Mouse (Mus musculus): ENCODE measurements around the gene Cntfr. TPM values are rescaled to one million over a fixed set of nuclear protein-coding genes. Genes with fewer than 3 reads are reported as not detected.

Cntfr gene
- polyA plus RNA-seq, 1 experiment: 1.4 TPM

DNA sequence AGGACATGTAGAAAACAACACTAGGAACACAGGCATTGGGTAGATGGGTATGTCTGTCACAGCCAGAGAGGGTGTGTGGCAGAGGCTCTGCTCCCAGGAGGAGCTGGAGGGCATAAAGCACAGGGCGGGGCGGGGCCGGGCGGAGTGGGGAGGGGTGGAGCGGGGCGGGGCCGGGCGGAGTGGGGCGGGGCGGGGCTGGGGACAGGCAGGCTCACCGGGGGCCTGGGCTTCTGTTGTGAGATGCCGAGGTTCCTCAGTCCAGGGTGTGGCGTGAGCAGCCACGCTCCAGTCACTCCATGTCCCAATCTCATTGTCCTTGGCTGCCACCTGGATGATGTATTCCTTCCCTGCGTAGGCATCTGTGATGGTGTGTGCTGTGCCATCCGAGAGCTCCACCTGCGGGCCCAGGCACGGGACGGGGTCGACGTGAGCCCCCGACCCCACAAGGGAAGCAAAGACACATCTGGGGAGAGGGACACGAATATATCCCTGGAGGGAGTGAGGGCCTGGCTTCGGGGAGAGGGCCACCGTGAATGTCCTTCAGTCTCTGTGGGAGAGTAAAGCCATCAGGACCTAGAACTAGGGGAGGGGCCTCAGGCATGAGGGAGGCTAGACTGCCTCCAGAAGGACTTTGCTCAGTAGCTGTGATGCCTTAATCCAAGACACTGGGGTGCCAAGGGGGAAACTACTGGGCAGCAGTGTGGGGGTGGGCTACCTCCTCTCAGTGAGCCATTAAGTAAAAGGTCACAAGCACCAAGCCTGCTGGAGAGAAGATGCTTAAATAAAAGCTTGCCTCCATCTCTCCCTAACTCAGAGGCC lies 38.1 kb downstream of the Cntfr start:
- 21% methylated on average over 21 of the region's 25 CpGs for WGBS
- DNase-seq (ENCODE audit: low read depth, low spot score): no peak

DNA sequence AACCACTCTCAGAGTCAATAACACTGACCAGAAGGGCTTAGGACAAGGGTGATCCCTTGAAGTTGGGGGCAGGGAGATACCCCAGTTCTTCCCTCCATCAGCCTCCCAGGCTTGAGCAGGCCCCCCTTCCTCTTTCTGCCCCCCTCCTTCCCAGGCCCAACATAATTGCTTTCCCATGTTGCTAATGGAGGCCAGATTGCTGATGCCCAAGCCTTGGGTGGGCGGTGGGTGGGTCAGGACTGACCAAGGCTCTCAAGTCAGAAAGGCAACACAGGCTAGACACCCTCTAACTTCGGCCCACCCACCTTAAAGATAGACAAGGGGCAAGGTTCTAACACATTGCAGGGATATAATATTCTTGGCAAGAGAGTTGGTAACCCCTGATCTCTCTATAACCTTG lies 41.4 kb downstream of the Cntfr start:
- no peak for DNase-seq (ENCODE audit: low read depth, low spot score)
- 79% methylated on average over 2 of the region's 2 CpGs for WGBS

DNA sequence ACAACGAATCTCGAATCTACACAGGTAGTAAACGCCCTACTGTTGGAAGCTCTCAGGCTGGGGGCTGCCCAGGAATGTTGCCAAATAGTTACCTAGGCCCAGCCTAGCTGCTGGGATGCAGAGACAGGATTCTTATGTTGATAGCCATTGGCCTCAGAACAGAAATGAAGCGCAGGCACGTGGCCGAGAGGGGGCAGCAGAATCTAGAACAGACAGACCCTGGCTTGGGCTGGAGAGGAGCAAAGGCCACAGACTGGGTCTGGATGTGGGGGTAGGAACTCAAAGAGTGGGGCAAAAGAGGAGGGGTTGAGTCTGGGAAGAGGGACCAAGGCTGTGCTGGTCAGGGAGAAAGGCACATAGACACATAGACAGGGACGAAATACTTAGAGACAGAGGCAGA lies 42.7 kb downstream of the Cntfr start:
- DNase-seq (ENCODE audit: low read depth, low spot score): no peak
- WGBS: 20% methylated on average over 7 of the region's 7 CpGs

DNA sequence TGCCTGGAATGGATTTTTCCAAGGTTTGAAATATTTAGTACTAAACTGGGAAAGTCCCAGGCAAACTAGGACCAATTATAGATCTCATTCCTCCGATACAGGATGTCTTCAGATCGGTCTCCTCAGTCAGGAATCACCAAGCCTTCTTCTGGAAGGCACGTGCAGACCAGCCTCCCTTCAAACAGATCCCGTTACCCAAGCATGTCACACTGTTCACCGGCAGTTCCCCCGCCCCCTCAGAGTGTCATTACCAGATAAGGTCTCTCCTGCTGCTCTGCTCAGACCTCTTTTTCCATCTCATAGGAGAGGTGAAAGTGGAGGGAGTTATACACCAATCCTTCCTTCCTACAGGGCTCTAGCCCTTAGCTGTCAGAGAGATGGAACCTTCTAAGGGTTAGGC lies 43.2 kb downstream of the Cntfr start:
- WGBS: 60% methylated on average over 6 of the region's 6 CpGs
- DNase-seq (ENCODE audit: low read depth, low spot score): no peak

DNA sequence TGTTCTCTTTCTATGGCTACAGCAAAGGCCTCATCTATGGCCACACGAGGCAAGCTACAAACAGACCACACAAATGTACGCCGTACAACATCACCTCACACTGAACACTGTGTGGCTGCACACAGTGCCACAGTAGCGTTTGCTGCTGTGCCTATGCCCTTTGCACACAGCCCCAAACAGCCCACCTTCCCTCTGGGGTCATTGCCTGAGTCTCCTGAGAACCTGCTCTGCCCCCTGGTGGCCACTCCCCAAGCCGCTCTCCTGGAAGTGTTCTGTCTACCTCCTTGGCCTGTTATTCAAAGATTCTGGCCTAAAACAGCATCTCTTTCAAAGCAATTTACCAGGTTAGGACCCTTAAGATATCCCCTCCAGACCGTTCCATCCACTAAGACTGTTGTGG lies 43.6 kb downstream of the Cntfr start:
- DNase-seq (ENCODE audit: low read depth, low spot score): no peak
- WGBS: 46% methylated on average over 6 of the region's 6 CpGs

DNA sequence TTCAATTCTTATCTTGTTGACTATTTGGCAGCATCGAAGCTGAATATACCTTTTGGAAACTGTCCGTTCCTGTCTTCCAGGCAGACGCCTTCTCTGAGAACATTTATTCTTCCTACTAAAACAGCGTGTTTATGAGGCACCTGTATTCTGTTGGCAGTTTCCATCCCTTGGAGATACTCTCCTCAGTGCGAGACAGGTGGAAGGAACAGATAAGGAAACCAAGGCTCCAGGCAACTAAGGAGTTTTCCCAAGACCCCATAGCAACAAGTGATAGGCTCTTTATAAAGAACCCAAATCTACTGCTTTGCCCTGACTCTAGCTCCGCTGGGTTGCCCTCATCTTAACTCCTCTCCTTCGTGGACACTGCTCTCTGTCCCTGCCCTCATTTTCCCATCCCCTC lies 48.3 kb downstream of the Cntfr start:
- 62% methylated on average over 7 of the region's 7 CpGs for WGBS
- no peak for DNase-seq (ENCODE audit: low read depth, low spot score)

DNA sequence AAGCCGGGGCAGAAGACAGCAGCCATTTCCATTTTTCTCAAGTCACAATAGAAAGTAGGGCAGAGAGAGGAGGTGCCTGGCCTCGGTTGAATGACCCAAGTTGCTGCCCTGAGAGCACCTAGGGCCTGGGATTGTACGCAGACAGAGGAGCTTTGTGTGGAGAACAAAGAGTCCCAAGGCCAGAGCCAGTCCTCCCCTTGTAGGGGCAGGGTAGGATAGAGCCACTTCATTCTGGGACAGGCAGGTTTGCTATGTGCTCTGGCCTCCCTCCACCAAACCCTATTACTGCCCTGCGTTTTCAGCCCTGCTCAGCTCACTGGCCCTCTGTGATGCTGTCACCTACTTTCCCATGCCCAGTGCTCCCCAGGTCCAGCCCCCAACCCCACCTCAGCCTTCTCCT lies 48.7 kb downstream of the Cntfr start:
- DNase-seq (ENCODE audit: low read depth, low spot score): no peak
- 58% methylated on average over 4 of the region's 4 CpGs for WGBS

DNA sequence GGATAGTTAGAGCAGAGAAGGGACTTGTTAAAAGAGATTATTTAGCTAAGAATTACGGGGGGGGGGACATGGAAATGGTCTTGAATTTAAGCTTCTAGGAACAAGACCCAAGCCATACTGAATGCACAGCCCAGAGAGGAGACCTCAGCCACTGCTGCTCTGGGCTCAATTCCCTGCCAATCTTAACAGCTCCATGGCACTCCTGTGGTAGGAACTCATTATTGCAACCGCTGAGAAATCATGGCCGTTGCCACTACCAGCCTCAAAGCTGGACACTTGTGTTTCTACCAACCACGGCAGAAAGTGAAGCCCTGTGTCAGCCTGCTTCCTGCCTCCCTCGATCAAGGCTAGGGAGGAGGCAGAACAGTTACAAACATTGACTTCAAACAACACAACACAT lies 51.4 kb downstream of the Cntfr start:
- WGBS: 15% methylated on average over 5 of the region's 5 CpGs
- DNase-seq (ENCODE audit: low read depth, low spot score): no peak

DNA sequence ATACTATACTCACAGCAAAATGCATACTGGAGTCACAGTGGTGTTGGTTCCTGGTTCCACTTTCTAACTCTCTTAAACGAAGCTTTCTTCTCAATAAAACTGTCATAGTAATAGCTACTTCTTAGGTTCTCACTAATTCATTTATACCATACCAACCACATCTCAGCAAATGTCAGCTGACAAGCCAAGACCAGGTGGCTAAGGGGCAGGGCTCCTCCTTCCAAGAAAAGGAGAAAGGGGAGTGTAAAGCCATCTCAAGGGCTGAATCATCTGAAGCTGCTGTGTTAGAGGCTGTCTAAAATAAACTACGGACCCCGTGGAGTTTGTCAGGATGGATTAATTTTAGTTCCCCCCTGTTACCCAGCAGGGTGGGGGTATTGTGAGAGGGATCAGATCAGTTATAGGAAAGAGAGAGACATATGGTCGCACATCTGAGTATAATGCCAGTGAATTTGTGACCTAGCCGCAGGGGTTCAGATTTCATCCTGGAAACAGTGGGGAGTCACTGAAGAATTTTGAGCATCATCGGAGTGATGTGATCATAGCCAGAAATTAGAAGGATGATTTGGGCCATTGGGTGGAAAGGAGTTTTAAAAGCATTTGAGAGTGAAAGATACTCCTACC lies 55.6 kb downstream of the Cntfr start:
- no peak for DNase-seq (ENCODE audit: low read depth, low spot score)
- WGBS: 86% methylated on average over 6 of the region's 6 CpGs

DNA sequence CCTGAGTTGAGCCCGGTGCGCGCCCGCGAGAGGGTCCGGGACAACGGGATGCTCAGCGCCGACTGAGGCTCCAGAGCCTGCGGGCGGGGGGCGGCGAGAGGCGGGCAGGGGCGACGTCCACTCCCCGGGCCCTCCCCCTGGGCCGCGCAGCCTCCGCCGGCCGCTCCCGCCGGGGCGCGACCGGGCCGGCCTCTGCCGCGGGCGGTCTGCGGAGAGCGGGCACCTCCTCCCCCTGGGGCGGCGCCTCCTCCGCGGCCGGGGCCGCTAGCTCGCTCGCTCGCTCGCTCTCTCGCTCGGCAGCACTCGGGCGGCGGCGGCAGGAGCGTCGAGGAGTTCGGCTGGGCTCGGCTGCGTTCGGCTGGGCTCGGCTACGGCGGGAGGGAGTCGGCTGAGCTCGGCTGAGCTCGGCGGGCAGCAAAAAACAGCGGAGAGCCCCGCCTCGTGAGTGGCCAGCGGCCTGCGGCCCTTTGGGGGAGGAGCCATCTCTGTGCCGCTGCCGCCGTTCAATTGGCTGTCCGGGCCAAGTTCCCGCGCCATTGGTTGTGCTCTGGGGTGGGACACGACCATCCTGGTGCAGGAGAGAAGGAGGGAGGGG lies 56.9 kb downstream of the Cntfr start, which contains the start of gene Enho:
Gene Enho (minus strand): TSS at position 412 of the 595 bp plus-strand sequence.
- DNase-seq (ENCODE audit: low read depth, low spot score): peak; percentile 67
- WGBS: under 1% methylated on average over 71 of the region's 74 CpGs

DNA sequence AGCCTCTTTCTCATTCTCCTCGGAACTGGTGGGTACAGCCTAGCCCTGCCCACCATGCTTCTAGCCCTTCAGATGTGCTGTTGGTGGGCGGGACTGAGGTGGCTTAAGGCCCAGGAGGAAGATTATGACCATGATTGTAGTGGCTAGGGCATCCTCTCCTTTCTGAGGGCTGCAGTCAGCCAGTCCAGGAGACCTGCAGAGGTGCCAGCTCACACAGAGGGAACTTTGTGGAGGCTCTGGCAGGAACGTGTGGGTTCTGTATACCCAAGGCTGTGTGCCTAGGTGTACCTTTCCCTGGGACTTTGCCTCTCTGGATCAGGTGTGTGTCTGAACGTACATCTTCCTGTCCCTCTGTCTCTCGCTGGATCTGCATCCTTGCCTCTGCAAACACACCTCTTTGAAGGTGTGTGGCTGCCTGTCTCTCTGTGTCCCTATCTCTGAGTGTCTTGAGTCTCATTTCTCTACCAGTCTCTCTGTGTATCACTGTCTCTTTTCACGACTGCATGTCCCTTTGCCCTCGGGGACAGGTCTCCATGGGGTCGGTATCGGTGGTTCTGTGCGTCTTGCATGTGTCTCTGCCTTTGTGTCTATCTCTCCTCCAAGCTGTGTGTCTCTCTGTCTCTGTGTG lies 57.6 kb downstream of the Cntfr start:
- WGBS: 22% methylated on average over 10 of the region's 10 CpGs
- DNase-seq (ENCODE audit: low read depth, low spot score): no peak

DNA sequence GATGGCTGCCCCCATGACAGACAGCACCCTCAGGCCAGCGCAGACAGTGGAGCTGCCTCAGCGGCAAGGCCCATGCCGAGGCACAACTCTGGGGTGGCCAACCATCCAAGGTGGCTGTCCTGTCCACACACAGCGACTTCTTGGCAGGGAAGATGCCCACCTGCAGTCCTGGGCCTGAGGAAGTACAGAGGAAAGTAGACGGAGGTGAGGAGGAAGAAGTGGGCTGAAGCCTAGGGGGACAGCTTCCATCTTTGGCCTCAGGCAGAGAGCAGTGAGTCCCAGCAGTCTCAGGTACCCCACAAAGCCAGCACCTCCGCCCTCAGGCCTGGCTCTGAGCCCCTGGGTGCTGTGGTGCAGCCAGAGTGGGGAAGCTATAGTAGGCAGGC lies 58.1 kb downstream of the Cntfr start:
- DNase-seq (ENCODE audit: low read depth, low spot score): no peak
- 78% methylated on average over 6 of the region's 6 CpGs for WGBS

DNA sequence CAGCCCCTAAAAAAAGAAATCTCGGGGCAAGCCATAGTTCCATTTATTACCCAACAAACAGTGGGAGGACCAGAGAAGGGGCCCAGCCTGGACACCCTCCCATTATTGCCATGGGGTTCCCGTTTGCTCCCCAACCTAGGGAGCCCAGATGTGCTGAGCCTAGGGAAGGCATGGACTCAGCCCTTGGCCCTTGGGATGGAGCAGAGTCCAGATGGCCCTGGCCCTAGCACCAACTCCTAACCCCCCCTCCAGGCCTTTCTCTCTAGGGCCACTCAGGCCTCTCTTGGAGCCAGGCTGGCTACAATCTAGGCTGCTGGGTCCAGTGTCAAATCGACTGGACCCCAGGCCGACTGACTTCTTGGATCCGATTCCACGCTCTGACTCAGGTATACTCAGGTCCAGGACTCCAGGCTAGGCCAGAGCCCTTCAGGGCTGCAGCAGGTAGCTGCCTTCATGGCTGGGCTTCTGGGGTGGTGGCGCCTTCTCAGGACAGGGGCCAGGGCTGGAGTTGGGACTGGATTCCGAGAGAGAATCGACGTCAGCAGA lies 58.6 kb downstream of the Cntfr start:
- DNase-seq (ENCODE audit: low read depth, low spot score): no peak
- WGBS: 85% methylated on average over 10 of the region's 10 CpGs

DNA sequence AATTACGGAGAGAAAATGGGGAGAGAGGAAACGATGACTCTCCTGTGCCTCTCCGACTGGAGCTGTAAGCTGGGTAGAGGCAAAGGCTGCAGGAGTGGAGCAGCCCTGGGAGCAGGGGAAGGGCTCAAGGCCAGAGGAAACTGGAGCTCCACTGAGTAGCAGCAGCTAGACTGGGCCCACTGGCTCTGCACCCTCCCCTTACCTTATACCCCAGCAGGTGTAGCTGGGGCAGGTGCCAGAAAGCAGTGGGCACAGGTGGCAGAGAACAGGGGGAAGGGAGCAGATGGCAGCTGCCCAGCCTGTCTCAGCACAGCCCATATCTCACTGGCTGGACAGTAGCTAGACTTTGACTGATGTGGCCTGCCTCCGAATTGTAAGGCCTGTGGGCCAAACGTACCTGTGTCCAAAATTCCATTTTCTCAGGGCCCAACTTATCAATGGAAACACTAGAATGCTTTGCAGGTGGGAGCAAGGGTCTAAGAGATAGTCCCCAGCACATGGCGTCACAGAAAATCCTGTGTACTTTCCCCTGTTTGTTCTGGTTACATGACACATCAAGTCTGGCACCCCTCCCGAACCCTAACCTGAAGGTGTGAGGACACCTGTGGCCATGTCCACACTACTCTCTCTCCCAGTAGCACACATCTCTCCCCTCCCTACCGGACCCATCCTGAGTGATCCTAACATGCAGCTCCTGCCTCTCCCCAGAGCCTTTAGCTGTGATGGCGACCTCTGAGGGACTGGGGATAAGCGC lies 59.8 kb downstream of the Cntfr start:
- no peak for DNase-seq (ENCODE audit: low read depth, low spot score)

DNA sequence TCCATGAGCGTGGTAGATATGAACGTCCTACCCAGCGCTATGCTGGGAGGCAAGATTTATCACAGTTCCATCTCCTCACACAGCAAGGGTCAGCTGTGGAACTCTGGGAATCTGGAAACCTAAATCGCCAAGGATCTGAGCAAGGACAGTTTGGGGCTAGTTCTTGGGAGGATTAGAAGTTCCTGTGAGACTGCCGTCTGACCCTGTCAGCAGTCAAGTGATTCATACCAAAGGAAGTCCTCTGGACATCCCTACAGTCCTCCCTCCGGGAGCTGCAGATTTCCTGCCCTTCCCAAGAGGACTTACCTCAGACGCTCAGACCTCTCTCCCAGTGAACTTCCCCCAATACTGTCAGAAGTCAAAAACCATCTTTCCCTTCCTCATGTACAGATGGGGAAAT lies 60.5 kb downstream of the Cntfr start:
- 46% methylated on average over 7 of the region's 7 CpGs for WGBS
- no peak for DNase-seq (ENCODE audit: low read depth, low spot score)

More for the DNA sequence above, 59.8 kb downstream of the Cntfr start:
- 62% methylated on average over 10 of the region's 10 CpGs for WGBS

DNA sequence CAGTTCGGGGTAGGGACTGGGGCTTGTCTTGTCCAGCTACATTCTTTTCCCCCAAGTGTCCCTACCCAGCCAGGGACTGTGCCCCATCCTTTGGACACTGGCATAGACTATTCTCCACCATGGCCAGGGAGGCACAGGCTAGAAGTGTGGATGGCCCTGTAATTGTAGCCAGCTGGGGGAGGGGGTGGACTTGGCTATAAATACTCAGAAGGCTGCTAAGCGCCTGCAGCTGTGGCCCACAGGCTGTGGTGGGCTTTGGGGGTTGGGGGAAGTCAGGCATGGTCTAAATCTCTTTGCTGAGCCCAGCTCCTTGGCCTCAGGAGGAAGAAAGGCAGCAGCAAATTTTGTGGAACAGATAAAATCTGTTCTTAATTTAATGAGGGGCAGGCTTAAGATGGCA lies 61.0 kb downstream of the Cntfr start:
- no peak for DNase-seq (ENCODE audit: low read depth, low spot score)
- WGBS: 56% methylated on average over 2 of the region's 2 CpGs

DNA sequence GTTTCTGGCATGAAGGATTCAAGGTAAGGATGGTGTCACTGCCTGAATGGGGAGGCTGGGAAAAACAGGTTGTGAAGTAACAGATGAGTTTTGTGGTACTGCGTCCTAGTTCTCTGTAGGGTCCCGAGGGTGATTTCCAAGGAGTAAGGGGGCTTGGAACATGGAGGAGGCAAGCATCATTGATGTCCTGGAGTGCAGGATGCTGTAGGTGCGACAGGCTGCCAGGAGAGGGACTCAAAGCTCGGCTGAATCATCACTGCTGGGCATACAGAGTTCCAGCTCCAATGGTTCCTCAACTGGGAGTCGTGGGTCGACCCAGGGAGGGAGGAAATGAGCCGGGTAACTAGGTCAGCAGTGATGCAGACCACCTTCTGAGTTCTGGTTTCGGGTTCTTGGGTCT lies 61.7 kb downstream of the Cntfr start:
- 60% methylated on average over 8 of the region's 8 CpGs for WGBS
- no peak for DNase-seq (ENCODE audit: low read depth, low spot score)

DNA sequence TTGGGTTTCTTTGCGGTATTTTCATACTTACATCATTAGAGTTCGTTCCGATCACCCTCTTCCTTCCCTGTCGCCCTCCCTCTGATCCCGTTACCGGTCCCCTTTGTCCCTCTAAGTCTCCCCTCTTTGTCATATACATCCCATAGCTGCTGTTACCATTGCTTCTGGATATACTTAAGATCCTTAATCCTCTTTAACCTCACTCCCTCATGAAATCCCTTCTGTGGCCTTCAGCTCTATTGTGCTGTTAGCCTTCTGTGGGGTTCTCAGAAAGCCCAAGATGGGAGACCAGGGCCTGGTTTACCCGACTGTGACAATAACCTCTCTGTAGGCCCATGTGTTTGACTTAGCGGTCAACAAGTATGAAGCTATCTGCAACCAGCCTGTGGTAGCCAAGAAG lies 62.3 kb downstream of the Cntfr start:
- 90% methylated on average over 8 of the region's 8 CpGs for WGBS
- no peak for DNase-seq (ENCODE audit: low read depth, low spot score)

DNA sequence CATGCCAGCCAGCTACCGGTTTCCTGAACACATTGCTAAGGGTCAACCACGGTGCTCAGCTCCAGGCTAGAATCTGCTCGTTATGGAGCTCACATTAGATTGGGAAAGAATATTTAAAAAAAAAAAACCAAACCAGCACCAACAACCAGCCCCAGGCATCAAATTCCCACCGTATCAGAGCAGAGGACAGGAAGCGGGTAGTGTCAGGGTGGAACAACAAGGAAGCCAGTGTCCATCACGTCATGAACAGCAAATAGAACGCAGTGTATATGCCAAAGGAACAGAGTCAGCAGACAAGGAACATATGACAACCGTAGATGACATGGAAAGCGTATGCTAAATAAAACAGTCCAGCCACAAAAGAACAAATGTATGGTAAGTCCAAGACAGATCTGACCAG lies 63.9 kb downstream of the Cntfr start:
- 70% methylated on average over 9 of the region's 9 CpGs for WGBS
- no peak for DNase-seq (ENCODE audit: low read depth, low spot score)

DNA sequence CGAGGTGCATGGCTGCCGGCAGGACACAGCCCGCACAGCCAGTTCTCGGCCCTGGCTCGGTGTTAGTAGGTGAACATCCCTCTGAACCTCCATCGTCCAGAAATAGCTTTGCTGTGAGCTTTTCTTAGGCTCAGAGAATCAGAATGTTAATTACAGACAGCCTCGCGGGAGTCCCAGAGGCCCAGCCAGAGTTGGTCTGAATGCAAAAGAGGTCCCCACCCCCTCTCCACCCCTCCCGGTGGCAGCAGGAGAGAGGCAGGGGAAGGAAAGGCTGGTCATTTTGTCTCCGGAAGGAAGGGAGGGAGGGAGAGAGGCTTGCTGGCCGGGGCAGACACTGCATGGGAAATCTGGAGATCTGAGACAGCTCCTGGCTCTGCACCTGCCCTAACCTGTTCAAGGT lies 65.5 kb downstream of the Cntfr start:
- WGBS: 14% methylated on average over 11 of the region's 11 CpGs
- no peak for DNase-seq (ENCODE audit: low read depth, low spot score)
